Comparison of ENCODE assay signal across 8 mouse cellular contexts in the genomic region with DNA sequence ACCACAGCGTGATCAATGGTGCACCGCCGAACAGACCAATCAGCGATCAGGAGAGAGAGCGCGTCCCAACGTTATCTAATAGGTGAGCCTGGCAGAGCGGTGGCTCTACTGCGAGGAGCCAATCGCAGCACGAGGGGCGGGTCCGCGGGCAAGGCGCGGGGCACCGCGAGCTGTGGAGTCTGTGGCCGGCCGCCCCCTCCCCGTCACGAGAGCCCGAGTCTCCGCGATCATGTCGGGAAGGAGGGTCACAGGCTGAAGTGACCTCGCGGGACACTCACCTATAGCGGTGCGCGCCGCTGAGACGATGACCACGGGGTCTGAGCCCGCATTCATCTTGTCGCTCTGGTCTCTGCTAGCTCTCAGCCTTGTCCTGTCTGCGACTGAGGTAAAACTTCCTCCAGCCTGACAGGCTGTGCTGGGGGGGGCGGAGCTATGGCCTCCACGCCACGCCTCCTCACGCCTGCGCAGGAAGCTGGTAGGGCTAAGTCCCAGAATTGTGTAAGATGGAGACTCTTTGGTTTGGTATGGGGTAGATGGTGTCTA. TPM values are rescaled to one million over a fixed set of nuclear protein-coding genes. Genes with fewer than 3 reads are reported as not detected.
A peak's percentile ranks its signal among the peaks of the same experiment; 100 is the strongest.
DNase-seq lines count a peak whose midpoint lies in the region; ATAC-seq and TF ChIP-seq lines count a peak whose summit lies in the region.

A gene (minus strand): TSS at position 417 of the 543 bp plus-strand sequence.

- no peak for TF ChIP-seq CTCF in C2C12 (IDR thresholded peaks at IDR 0.05; ENCODE audit: control insufficient read depth, insufficient read depth, insufficient read length)
- TF ChIP-seq CTCF in brain, embryonic 14.5 days (IDR thresholded peaks at IDR 0.05; ENCODE audit: borderline replicate concordance, extremely low read depth, insufficient read depth, insufficient read length): no peak
- no peak for TF ChIP-seq CTCF in kidney, postnatal 0 days (IDR thresholded peaks at IDR 0.05; ENCODE audit: low read depth)

- H3K4me3 ChIP-seq in C2C12 (ENCODE audit: insufficient read depth, poor library complexity, severe bottlenecking): peak within 1 kb of the TSS; percentile 49
- H3K4me3 ChIP-seq in erythroblast, embryonic 14.5 days (replicated peaks): peak within 1 kb of the TSS; percentile 74
- H3K4me3 ChIP-seq in heart, embryonic 12.5 days: peak within 1 kb of the TSS; percentile 65
- peak within 1 kb of the TSS; percentile 54 for H3K4me3 ChIP-seq in kidney, postnatal 0 days (replicated peaks; ENCODE audit: low read depth, low read length)
- H3K4me3 ChIP-seq in liver, embryonic 11.5 days (ENCODE audit: low read depth, low read length): peak within 1 kb of the TSS; percentile 78
- peak within 1 kb of the TSS; percentile 63 for H3K4me3 ChIP-seq in stomach, embryonic 14.5 days (ENCODE audit: low read depth, low read length)

- peaks cover 15% of the 10 kb centered on the region for H3K36me3 ChIP-seq in C2C12 (ENCODE audit: control insufficient read depth, insufficient read depth)
- peaks cover 28% of the 10 kb centered on the region for H3K36me3 ChIP-seq in erythroblast, embryonic 14.5 days (ENCODE audit: control insufficient read depth)
- H3K36me3 ChIP-seq in heart, embryonic 12.5 days: peaks cover 16% of the 10 kb centered on the region
- H3K36me3 ChIP-seq in kidney, postnatal 0 days (ENCODE audit: insufficient read depth, low read length): 0 out of 2 replicates have a peak, but pooled peaks cover 3% of the 10 kb centered on the region
- peaks cover 4% of the 10 kb centered on the region; the same call in 1 of the 2 replicates for H3K36me3 ChIP-seq in liver, embryonic 11.5 days (ENCODE audit: control insufficient read depth, insufficient read depth, low read length)
- H3K36me3 ChIP-seq in stomach, embryonic 14.5 days (ENCODE audit: control insufficient read depth, insufficient read depth, low read length): peaks cover 17% of the 10 kb centered on the region

- peak within 1 kb of the TSS; percentile 67 for H3K9ac ChIP-seq in heart, embryonic 12.5 days
- peak within 1 kb of the TSS; percentile 31 for H3K9ac ChIP-seq in kidney, postnatal 0 days (ENCODE audit: low read depth, low read length)
- peak within 1 kb of the TSS; percentile 73 for H3K9ac ChIP-seq in liver, embryonic 11.5 days (ENCODE audit: low read depth, low read length)
- peak within 1 kb of the TSS; percentile 45; the same call in 1 of the 2 replicates for H3K9ac ChIP-seq in stomach, embryonic 14.5 days (replicated peaks; ENCODE audit: low read depth, low read length)

- peak; percentile 28; the same call in 1 of the 2 replicates for TF ChIP-seq POLR2A in brain, embryonic 14.5 days (IDR thresholded peaks at IDR 0.05; ENCODE audit: borderline replicate concordance, extremely low read depth, insufficient read depth, insufficient read length, poor library complexity, severe bottlenecking)

- under 1% methylated on average over 42 of the region's 42 CpGs for WGBS in heart, embryonic 12.5 days
- 0% methylated on average over 38 of the region's 42 CpGs for WGBS in kidney, postnatal 0 days
- under 1% methylated on average over 42 of the region's 42 CpGs for WGBS in liver, embryonic 11.5 days
- 0% methylated on average over 42 of the region's 42 CpGs for WGBS in stomach, embryonic 14.5 days

- ATAC-seq in heart, embryonic 12.5 days (ENCODE audit: insufficient number of reproducible peaks, low FRiP score): peak; percentile 98
- peak; percentile 98 for ATAC-seq in kidney, postnatal 0 days (replicated peaks; ENCODE audit: low FRiP score, low read depth)
- ATAC-seq in liver, embryonic 11.5 days (replicated peaks; ENCODE audit: low FRiP score): peak; percentile 98
- ATAC-seq in stomach, embryonic 14.5 days (ENCODE audit: insufficient number of reproducible peaks, insufficient read depth, low FRiP score, low read depth): peak; percentile 98

- H3K9me3 ChIP-seq in erythroblast, embryonic 14.5 days (ENCODE audit: control insufficient read depth, low read length): no peaks in the 10 kb centered on the region
- H3K9me3 ChIP-seq in heart, embryonic 12.5 days (replicated peaks): no peaks in the 10 kb centered on the region
- no peaks in the 10 kb centered on the region for H3K9me3 ChIP-seq in kidney, postnatal 0 days (replicated peaks; ENCODE audit: low read length)
- no peaks in the 10 kb centered on the region for H3K9me3 ChIP-seq in liver, embryonic 11.5 days (ENCODE audit: control insufficient read depth, low read length)
- H3K9me3 ChIP-seq in stomach, embryonic 14.5 days (ENCODE audit: control insufficient read depth, low read depth, low read length): no peaks in the 10 kb centered on the region

- peak within 1 kb of the TSS; percentile 72 for H3K4me2 ChIP-seq in heart, embryonic 12.5 days
- peak within 1 kb of the TSS; percentile 65 for H3K4me2 ChIP-seq in kidney, postnatal 0 days (ENCODE audit: low read length)
- peak within 1 kb of the TSS; percentile 90 for H3K4me2 ChIP-seq in liver, embryonic 11.5 days
- peak within 1 kb of the TSS; percentile 87 for H3K4me2 ChIP-seq in stomach, embryonic 14.5 days (replicated peaks; ENCODE audit: low read depth, low read length)

- no peaks in the 10 kb centered on the region for H3K27me3 ChIP-seq in C2C12 (ENCODE audit: control insufficient read depth, insufficient read depth, insufficient read length)
- no peaks in the 10 kb centered on the region for H3K27me3 ChIP-seq in erythroblast, embryonic 14.5 days (ENCODE audit: control insufficient read depth)
- no peaks in the 10 kb centered on the region for H3K27me3 ChIP-seq in heart, embryonic 12.5 days (replicated peaks)
- H3K27me3 ChIP-seq in kidney, postnatal 0 days (ENCODE audit: insufficient read depth, low read length): no peaks in the 10 kb centered on the region
- no peaks in the 10 kb centered on the region for H3K27me3 ChIP-seq in liver, embryonic 11.5 days (replicated peaks; ENCODE audit: control insufficient read depth, insufficient read depth, low read length)
- H3K27me3 ChIP-seq in stomach, embryonic 14.5 days (ENCODE audit: control insufficient read depth, insufficient read depth, low read length): no peaks in the 10 kb centered on the region

- no peaks in the 10 kb centered on the region for H3K79me2 ChIP-seq in C2C12 (ENCODE audit: control insufficient read depth, insufficient read depth)

- H3K79me3 ChIP-seq in C2C12 (ENCODE audit: low read depth): no peaks in the 10 kb centered on the region

- H3ac ChIP-seq in C2C12 (ENCODE audit: control insufficient read depth, insufficient read length, low read depth): peak within 1 kb of the TSS; percentile 88

- peaks cover 20% of the 10 kb centered on the region for H3K4me1 ChIP-seq in erythroblast, embryonic 14.5 days (ENCODE audit: control insufficient read depth)
- peaks cover 5% of the 10 kb centered on the region; the same call in 1 of the 2 replicates for H3K4me1 ChIP-seq in heart, embryonic 12.5 days (replicated peaks)
- H3K4me1 ChIP-seq in kidney, postnatal 0 days (replicated peaks; ENCODE audit: insufficient read depth, low read length): 0 out of 2 replicates have a peak, but pooled peaks cover 4% of the 10 kb centered on the region
- peaks cover 9% of the 10 kb centered on the region for H3K4me1 ChIP-seq in liver, embryonic 11.5 days (replicated peaks; ENCODE audit: control insufficient read depth, insufficient read depth, low read length)
- 0 out of 2 replicates have a peak, but pooled peaks cover 4% of the 10 kb centered on the region for H3K4me1 ChIP-seq in stomach, embryonic 14.5 days (ENCODE audit: control insufficient read depth, insufficient read depth, low read length)

- peak; percentile 98 for DNase-seq in brain, embryonic 14.5 days (ENCODE audit: low read depth)
- peak; percentile 97 for DNase-seq in kidney, postnatal 0 days (ENCODE audit: low spot score)
- peak; percentile 92 for DNase-seq in liver, embryonic 11.5 days (ENCODE audit: low spot score)
- DNase-seq in naive thymus-derived CD4-positive, alpha-beta T cell, adult 2 months (ENCODE audit: low read depth): peak; percentile 98

- peak within 1 kb of the TSS; percentile 69 for H3K27ac ChIP-seq in heart, embryonic 12.5 days (ENCODE audit: poor library complexity, severe bottlenecking)
- peak within 1 kb of the TSS; percentile 70; the same call in 1 of the 2 replicates for H3K27ac ChIP-seq in kidney, postnatal 0 days
- H3K27ac ChIP-seq in liver, embryonic 11.5 days (ENCODE audit: low read depth, low read length): peak within 1 kb of the TSS; percentile 77
- H3K27ac ChIP-seq in stomach, embryonic 14.5 days (ENCODE audit: low read length): peak within 1 kb of the TSS; percentile 69

TF ChIP-seq in C2C12, 6 proteins besides CTCF, POLR2A, EP300 and RAD21:
- TF ChIP-seq MYOG (IDR thresholded peaks at IDR 0.05; ENCODE audit: control insufficient read depth, extremely low read depth, insufficient read length) (no peak), FOSL1 (IDR thresholded peaks at IDR 0.05; ENCODE audit: insufficient read depth, low read length, poor library complexity, severe bottlenecking) (no peak), CEBPB (IDR thresholded peaks at IDR 0.05; ENCODE audit: low read depth) (no peak)

RNA-seq across cellular contexts. Expression of the gene that starts here (rescaled TPM):
- polyA plus RNA-seq in C2C12 (2012; fragmentation: generic; extraction: Trizol): 90.7 TPM
- 122 and 143 TPM in 2 replicates for polyA plus RNA-seq in brain, embryonic 14.5 days (2012; rRNA removed)
- polyA plus RNA-seq in erythroblast, embryonic 14.5 days (2012): 0.38 and 0.69 TPM in 2 replicates
- polyA plus RNA-seq in heart, embryonic 12.5 days (2016; fragmentation: Nextera tagmentation; extraction: Ambion mirVana): 53.6 and 57.2 TPM in 2 replicates
- 103 and 119 TPM in 2 replicates for polyA plus RNA-seq in kidney, postnatal 0 days (2015; fragmentation: Nextera tagmentation; extraction: Ambion mirVana)
- 113 and 126 TPM in 2 replicates for polyA plus RNA-seq in liver, embryonic 11.5 days (2014; fragmentation: Nextera tagmentation; extraction: Ambion mirVana)
- 90.8 and 97.7 TPM in 2 replicates for polyA plus RNA-seq in stomach, embryonic 14.5 days (2014; fragmentation: Nextera tagmentation; extraction: Ambion mirVana)

Comparison
In these comparisons a context has a peak if more than half of its experiments do, and no peak if none do; other contexts are left out.
1. Peak in every context shown above with its lines: DNase-seq, ATAC-seq, H3K4me3 ChIP-seq and H3K27ac ChIP-seq.
2. RNA of the gene that starts here (polyA plus RNA-seq): 122 to 143 TPM in brain, embryonic 14.5 days, 113 to 126 TPM in liver, embryonic 11.5 days, 103 to 119 TPM in kidney, postnatal 0 days, 90.8 to 97.7 TPM in stomach, embryonic 14.5 days, 90.7 TPM in C2C12 (single experiment) and 53.6 to 57.2 TPM in heart, embryonic 12.5 days; 0.38 to 0.69 TPM in erythroblast, embryonic 14.5 days; every median in the first group is over 10 times any median in the second.